Mouse (Mus musculus) monocyte, adult 5-6 weeks (primary cell): ENCODE measurements at regions not wholly inside any gene's neighbourhood (a gene's known extent, or its start where the extent isn't known, plus 50 kb on each side); places are given as distances from the start of the nearest gene placed in this dataset.

ENCODE experiments used
- ATAC-seq: fragments of 153-309, 156-312 bp; replicated peaks from 2 replicates; pipeline ENCODE4 v1.8.0; 2017; ENCODE audit warnings: mild to moderate bottlenecking; ENCODE audit not compliant: low TSS enrichment, insufficient number of reproducible peaks, severe bottlenecking, poor library complexity, low FRiP score

- ATAC-seq: no peak
Measured at GRCm38 (mm10) chr1:77008001-77008400, 506.9 kb downstream of the Epha4 start.

GRCm38 (mm10) chr1:77010608-77011214 is 504.2 kb downstream of the Epha4 start:
- ATAC-seq: no peak

DNA sequence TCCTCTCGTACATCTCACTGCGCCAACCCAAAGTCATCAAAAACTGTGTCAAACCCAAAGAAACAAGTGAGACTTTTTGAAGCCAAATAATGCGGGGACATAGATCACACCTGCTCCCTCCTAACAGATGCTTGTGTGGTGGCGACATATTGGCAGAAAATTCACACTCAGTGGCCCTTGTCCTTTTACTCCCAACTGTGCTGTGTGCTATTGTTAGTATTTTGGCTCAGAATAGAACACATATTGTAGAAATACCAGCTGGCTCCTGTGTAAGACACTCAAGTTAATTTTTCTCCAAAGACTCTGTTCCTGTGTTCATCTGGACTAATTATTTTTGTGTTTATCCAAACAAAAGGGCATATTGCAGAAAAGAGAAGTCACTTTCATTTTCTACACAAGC is 487.2 kb downstream of the Epha4 start:
- ATAC-seq: no peak

DNA sequence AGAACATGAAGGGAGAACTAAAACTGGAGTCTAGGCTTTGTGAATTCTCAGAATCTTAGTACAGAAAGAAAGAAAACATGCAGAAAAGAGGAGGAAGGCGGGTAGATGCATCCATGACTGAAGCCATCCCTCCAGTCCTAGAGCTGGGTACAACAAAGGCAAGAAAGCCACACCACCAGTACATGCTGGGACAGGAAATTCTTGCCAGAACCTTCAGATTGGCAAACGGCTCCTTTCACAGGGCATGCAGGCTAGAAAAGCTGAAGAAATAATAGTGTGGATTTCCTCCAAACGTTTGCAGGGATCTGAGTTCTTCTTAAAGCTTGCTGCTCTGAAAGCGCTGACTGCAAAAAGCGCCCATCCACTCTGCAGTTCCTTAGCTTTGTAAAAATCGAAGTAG is 486.7 kb downstream of the Epha4 start:
- no peak for ATAC-seq

GRCm38 (mm10) chr1:77029091-77029490 is 485.8 kb downstream of the Epha4 start:
- ATAC-seq: no peak

GRCm38 (mm10) chr1:77043749-77044564 is 470.9 kb downstream of the Epha4 start:
- peak; percentile 53; the same call in 1 of the 2 replicates for ATAC-seq

DNA sequence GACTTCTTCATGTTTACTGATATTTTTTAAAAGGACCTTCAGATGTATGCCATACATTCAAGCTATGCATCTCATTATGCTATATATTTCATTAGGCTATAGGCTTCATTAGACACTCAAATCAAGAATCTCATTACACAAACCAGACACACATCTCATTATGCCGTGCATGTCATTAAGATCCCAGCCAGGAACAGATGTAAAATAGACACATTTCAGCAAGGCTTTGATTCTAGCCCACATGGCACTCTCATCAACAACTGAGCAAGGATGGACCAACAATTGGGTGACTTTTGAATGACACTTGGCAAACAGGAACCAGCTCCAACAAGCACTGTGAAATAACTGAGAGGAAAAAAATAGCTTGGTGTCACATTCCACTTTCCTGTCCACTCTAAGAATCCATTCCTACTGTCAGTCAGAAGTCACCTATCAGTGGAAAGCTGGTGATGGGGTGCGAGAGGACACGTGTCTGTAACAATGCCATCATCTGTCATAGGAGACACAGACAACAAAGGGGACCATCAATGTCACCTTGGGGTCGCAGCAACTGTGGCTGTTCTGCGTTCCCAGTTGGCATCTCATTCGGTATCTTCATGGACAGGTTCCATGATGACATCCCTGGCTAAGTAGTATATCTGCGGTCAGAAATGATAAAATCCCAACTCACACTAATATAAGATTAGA is 466.0 kb downstream of the Epha4 start:
- no peak for ATAC-seq

- no peak for ATAC-seq
Measured at GRCm38 (mm10) chr1:77051239-77051638, 463.6 kb downstream of the Epha4 start.

- no peak for ATAC-seq
Measured at GRCm38 (mm10) chr1:77053837-77054540, 460.9 kb downstream of the Epha4 start.

DNA sequence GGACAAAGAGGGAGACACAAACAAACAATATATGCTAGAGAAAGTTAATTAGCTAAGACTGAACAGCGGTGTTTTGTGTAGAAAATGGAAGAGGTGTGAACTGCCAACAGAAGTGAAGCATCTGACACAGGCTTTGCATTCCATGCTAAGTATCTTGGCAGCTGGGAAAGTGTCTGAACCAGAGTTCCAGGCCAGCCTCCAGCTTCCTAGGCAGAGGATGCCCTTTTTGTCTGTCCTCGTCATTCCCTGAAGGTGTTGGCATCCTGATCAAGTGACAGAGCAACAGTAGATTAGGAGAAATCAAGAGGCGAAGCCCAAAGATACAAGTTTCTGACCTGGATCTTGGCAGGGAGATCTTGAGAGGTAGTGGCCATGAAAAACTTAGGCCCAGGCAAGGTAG is 452.4 kb downstream of the Epha4 start:
- ATAC-seq: no peak

DNA sequence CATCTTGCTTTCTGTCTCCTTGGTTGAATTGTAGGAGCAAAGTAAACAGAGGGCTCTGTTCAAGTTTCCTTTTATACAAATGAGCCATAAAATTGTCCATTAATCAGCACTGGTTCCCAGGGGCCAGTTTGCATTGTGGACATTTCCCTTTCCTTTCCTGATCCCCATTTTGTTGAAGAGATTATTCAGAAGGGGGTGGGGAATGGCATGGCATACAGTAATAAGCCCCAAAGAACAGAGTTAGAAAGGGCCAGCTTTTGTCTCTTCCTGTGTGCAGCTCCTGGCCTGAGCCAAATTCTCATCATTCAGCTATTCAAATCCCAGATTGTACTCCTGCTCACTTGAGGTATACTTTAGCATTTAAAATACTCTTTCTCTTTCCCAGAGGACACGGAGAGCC is 441.8 kb downstream of the Epha4 start:
- no peak for ATAC-seq

GRCm38 (mm10) chr1:77074926-77075885 is 439.7 kb downstream of the Epha4 start:
- no peak for ATAC-seq

DNA sequence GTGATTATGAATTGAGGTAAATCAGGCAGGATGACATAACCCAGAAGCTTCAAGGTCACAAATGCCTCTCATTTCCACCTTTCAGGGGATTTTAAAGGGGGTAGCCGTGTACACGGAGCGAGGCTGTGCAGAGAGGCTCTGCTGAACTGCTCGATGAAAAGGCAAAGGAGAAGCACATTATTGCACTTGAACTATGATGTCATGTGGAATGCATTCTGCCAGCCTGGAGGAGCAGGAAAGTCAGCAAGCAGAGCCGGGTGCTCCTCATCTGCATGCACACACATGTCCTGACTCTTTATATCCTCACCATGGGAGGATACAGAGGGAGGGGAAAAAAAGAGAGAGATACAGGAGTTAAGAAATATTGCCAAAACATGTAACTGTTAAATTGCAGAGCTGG is 434.1 kb downstream of the Epha4 start:
- ATAC-seq: no peak

- ATAC-seq: no peak
Measured at GRCm38 (mm10) chr1:77081660-77082059, 433.2 kb downstream of the Epha4 start.

- ATAC-seq: no peak
Measured at GRCm38 (mm10) chr1:77082410-77082809, 432.5 kb downstream of the Epha4 start.

- no peak for ATAC-seq
Measured at GRCm38 (mm10) chr1:77093551-77093950, 421.3 kb downstream of the Epha4 start.

GRCm38 (mm10) chr1:77101726-77102272 is 413.1 kb downstream of the Epha4 start:
- no peak for ATAC-seq
